In the genomic region with DNA sequence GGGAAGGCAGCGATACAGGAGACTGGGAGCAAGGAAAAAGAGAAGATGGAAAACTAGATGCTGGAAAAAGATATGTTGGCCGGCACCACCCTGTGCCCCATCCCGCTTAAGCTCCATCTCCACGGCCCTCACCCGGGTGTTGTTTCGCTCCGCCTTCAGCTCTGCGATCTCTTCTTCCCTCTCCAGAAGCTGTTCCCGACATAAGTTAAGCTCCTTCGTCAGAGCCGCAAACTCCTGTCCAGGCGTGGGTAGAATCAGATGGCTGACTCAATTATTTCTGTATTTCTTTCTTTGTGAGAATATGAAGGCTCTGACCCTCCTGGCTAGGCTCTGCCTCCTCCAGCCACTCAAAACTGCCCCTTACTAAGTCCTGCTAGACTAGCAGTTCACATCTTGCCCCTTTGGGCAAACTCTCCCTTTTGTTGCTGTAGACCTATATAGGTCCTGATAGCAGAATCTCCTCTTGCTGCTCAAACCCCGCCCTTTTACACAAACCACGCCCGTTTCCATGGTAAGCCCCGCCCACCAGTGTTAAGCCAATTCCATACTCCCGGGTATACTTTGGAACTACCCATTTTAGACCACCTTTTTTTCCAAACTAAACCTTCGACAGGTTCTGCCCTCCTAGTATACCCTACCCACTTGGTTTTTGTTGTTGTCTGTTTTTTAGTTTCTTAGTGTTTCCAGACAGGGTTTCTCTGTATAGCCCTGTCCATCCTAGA, we compare ENCODE assay signal across 10 mouse cellular contexts. TPM values are rescaled to one million over a fixed set of nuclear protein-coding genes. Genes with fewer than 3 reads are reported as not detected.
DNase-seq lines count a peak whose midpoint lies in the region; ATAC-seq lines count a peak whose summit lies in the region.
"Had no signal": no experiment of that assay in that cellular context is flagged by ENCODE, and none has a peak within 500 bp of the region (broad histone marks: within the 10 kb centered on the region; RNA-seq: fewer than 3 reads in every experiment).

No protein-coding gene starts in this region.

- no peaks in the 10 kb centered on the region for H3K9me3 ChIP-seq in lung, embryonic 15.5 days
- H3K9me3 ChIP-seq in embryonic facial prominence, embryonic 13.5 days = no peaks in the 10 kb centered on the region
- H3K9me3 ChIP-seq in hindbrain, embryonic 16.5 days (ENCODE audit: control insufficient read depth, low read length) = no peaks in the 10 kb centered on the region
- no peaks in the 10 kb centered on the region for H3K9me3 ChIP-seq in neural tube, embryonic 13.5 days

- DNase-seq in lung, postnatal 4 days = no peak
- no peak for DNase-seq in adrenal gland, adult 2 months
- no peak for DNase-seq in left cerebral cortex, adult 8-10 months (ENCODE audit: low spot score in 2 of 2)
- DNase-seq in left cerebral cortex, postnatal 4 days = no peak

- no peak overlapping the region for H3K27ac ChIP-seq in lung, embryonic 15.5 days
- H3K27ac ChIP-seq in embryonic facial prominence, embryonic 13.5 days = no peak overlapping the region
- no peak overlapping the region for H3K27ac ChIP-seq in hindbrain, embryonic 16.5 days (ENCODE audit: low read depth, low read length)
- H3K27ac ChIP-seq in neural tube, embryonic 13.5 days (replicated peaks) = no peak overlapping the region

- H3K27me3 ChIP-seq in lung, embryonic 15.5 days = peaks cover 57% of the 10 kb centered on the region
- peaks cover 66% of the 10 kb centered on the region for H3K27me3 ChIP-seq in embryonic facial prominence, embryonic 13.5 days
- H3K27me3 ChIP-seq in hindbrain, embryonic 16.5 days (replicated peaks; ENCODE audit: control insufficient read depth, insufficient read depth, low read length) = no peaks in the 10 kb centered on the region
- peaks cover 36% of the 10 kb centered on the region for H3K27me3 ChIP-seq in neural tube, embryonic 13.5 days

- 0 out of 2 replicates have a peak overlapping the region, but pooled peaks have one; percentile 43 for H3K4me3 ChIP-seq in lung, embryonic 15.5 days
- peak overlapping the region; percentile 56; the same call in 1 of the 2 replicates for H3K4me3 ChIP-seq in embryonic facial prominence, embryonic 13.5 days
- H3K4me3 ChIP-seq in hindbrain, embryonic 16.5 days (ENCODE audit: low read length) = no peak overlapping the region; the same call in 1 of the 2 replicates
- no peak overlapping the region for H3K4me3 ChIP-seq in neural tube, embryonic 13.5 days

- intact Hi-C loops in left cerebral cortex, postnatal 4 days (cut with DNase I) = no loop called here

- WGBS in lung, embryonic 15.5 days = 41% methylated on average over 18 of the region's 18 CpGs
- 52% methylated on average over 18 of the region's 18 CpGs for WGBS in embryonic facial prominence, embryonic 13.5 days
- WGBS in hindbrain, embryonic 16.5 days = 51% methylated on average over 18 of the region's 18 CpGs
- 49% methylated on average over 18 of the region's 18 CpGs for WGBS in neural tube, embryonic 13.5 days

- H3K4me1 ChIP-seq in lung, embryonic 15.5 days = peaks cover 20% of the 10 kb centered on the region
- H3K4me1 ChIP-seq in embryonic facial prominence, embryonic 13.5 days = peaks cover 11% of the 10 kb centered on the region
- H3K4me1 ChIP-seq in hindbrain, embryonic 16.5 days (ENCODE audit: control insufficient read depth, insufficient read depth, low read depth, low read length) = peaks cover 23% of the 10 kb centered on the region
- H3K4me1 ChIP-seq in neural tube, embryonic 13.5 days (replicated peaks) = peaks cover 38% of the 10 kb centered on the region

- peak overlapping the region; percentile 85 for H3K4me2 ChIP-seq in lung, embryonic 15.5 days
- peak overlapping the region; percentile 90 for H3K4me2 ChIP-seq in embryonic facial prominence, embryonic 13.5 days
- peak overlapping the region; percentile 95 for H3K4me2 ChIP-seq in hindbrain, embryonic 16.5 days (ENCODE audit: low read length)
- peak overlapping the region; percentile 87; the same call in 1 of the 2 replicates for H3K4me2 ChIP-seq in neural tube, embryonic 13.5 days

- ATAC-seq in lung, embryonic 15.5 days (ENCODE audit: borderline replicate concordance, extremely low read depth, low FRiP score, low TSS enrichment) = peak; percentile 3; the same call in 1 of the 2 replicates
- no peak for ATAC-seq in embryonic facial prominence, embryonic 13.5 days (ENCODE audit: insufficient number of reproducible peaks, insufficient read depth, low FRiP score, low TSS enrichment, low read depth)
- ATAC-seq in hindbrain, embryonic 16.5 days = no peak
- ATAC-seq in neural tube, embryonic 13.5 days (ENCODE audit: low read depth) = peak; percentile 4

- H3K9ac ChIP-seq in lung, embryonic 15.5 days = no peak overlapping the region
- no peak overlapping the region for H3K9ac ChIP-seq in embryonic facial prominence, embryonic 13.5 days
- H3K9ac ChIP-seq in hindbrain, embryonic 16.5 days (ENCODE audit: low read depth, low read length) = no peak overlapping the region
- H3K9ac ChIP-seq in neural tube, embryonic 13.5 days = no peak overlapping the region

- H3K36me3 ChIP-seq in lung, embryonic 15.5 days = no peaks in the 10 kb centered on the region
- peaks cover 5% of the 10 kb centered on the region; the same call in 1 of the 2 replicates for H3K36me3 ChIP-seq in embryonic facial prominence, embryonic 13.5 days
- peaks cover 13% of the 10 kb centered on the region for H3K36me3 ChIP-seq in hindbrain, embryonic 16.5 days (ENCODE audit: control insufficient read depth, insufficient read depth, low read length)
- peaks cover 35% of the 10 kb centered on the region for H3K36me3 ChIP-seq in neural tube, embryonic 13.5 days

RNA-seq across cellular contexts. Expression of gene Ppfia3, which starts 6.3 kb away (rescaled TPM):
- polyA plus RNA-seq in lung, embryonic 15.5 days (2015; fragmentation: Nextera tagmentation; extraction: Ambion mirVana) = 3.1 TPM in 2 replicates
- polyA plus RNA-seq in embryonic facial prominence, embryonic 13.5 days (2015; fragmentation: Nextera tagmentation; extraction: Ambion mirVana) = 6.6 and 8.2 TPM in 2 replicates
- 28.5 and 28.6 TPM in 2 replicates for polyA plus RNA-seq in hindbrain, embryonic 16.5 days (2015; fragmentation: Nextera tagmentation; extraction: Ambion mirVana)
- 18.4 and 20.3 TPM in 2 replicates for polyA plus RNA-seq in neural tube, embryonic 13.5 days (2015; fragmentation: Nextera tagmentation; extraction: Ambion mirVana)
- 1 to 10 TPM; 1.1 to 2.8 TPM for total RNA-seq in adrenal gland, adult 2 months (2021)
- 4.3 and 4.7 TPM in 2 replicates for polyA plus RNA-seq in adrenal gland, adult 2 months (2012; rRNA removed)
- 100 to 1,000 TPM; 137 to 162 (median 150) TPM for total RNA-seq in left cerebral cortex, adult 8-10 months (2022)
- total RNA-seq in left cerebral cortex, postnatal 4 days (2021) = 100 to 1,000 TPM; 106 to 108 TPM
- total RNA-seq: common myeloid progenitor, adult 5-6 weeks; neutrophil, adult 5-6 weeks had no signal

RNA-seq across cellular contexts. Expression of gene Lin7b, which starts 9.8 kb away (rescaled TPM):
- polyA plus RNA-seq in lung, embryonic 15.5 days (2015; fragmentation: Nextera tagmentation; extraction: Ambion mirVana) = 0.60 and 0.92 TPM in 2 replicates
- 1.6 and 2.7 TPM in 2 replicates for polyA plus RNA-seq in embryonic facial prominence, embryonic 13.5 days (2015; fragmentation: Nextera tagmentation; extraction: Ambion mirVana)
- polyA plus RNA-seq in hindbrain, embryonic 16.5 days (2015; fragmentation: Nextera tagmentation; extraction: Ambion mirVana) = 41.4 and 70.3 TPM in 2 replicates
- polyA plus RNA-seq in neural tube, embryonic 13.5 days (2015; fragmentation: Nextera tagmentation; extraction: Ambion mirVana) = 11.1 and 11.6 TPM in 2 replicates
- 1 to 10 TPM; 2.4 to 3.8 TPM for total RNA-seq in adrenal gland, adult 2 months (2021)
- polyA plus RNA-seq in adrenal gland, adult 2 months (2012; rRNA removed) = 5.7 and 10.3 TPM in 2 replicates
- total RNA-seq in left cerebral cortex, adult 8-10 months (2022) = 100 to 1,000 TPM; 139 to 172 (median 159) TPM
- 10 to 100 TPM; 60.4 to 68.3 TPM for total RNA-seq in left cerebral cortex, postnatal 4 days (2021)

RNA-seq across cellular contexts. Expression of gene Hrc, which starts 25.5 kb away (rescaled TPM):
- polyA plus RNA-seq in lung, embryonic 15.5 days (2015; fragmentation: Nextera tagmentation; extraction: Ambion mirVana) = 1.7 and 2.3 TPM in 2 replicates
- polyA plus RNA-seq in embryonic facial prominence, embryonic 13.5 days (2015; fragmentation: Nextera tagmentation; extraction: Ambion mirVana) = 2.2 and 2.9 TPM in 2 replicates
- polyA plus RNA-seq in hindbrain, embryonic 16.5 days (2015; fragmentation: Nextera tagmentation; extraction: Ambion mirVana) = 0.28 and 0.72 TPM in 2 replicates
- 0.55 and 0.74 TPM in 2 replicates for polyA plus RNA-seq in neural tube, embryonic 13.5 days (2015; fragmentation: Nextera tagmentation; extraction: Ambion mirVana)
- under 1 TPM in 1 of 2 experiments, not detected in 1; 0.23 TPM for total RNA-seq in adrenal gland, adult 2 months (2021)
- polyA plus RNA-seq in adrenal gland, adult 2 months (2012; rRNA removed) = 0.18 TPM in 1 of 2 replicates, not detected in the other
- total RNA-seq in left cerebral cortex, adult 8-10 months (2022) = 1 to 10 TPM in 1 of 4 experiments, under 1 TPM in 3; 0.26 to 1.1 (median 0.78) TPM
- under 1 TPM; 0.36 to 0.38 TPM for total RNA-seq in left cerebral cortex, postnatal 4 days (2021)
- total RNA-seq: neutrophil, adult 5-6 weeks had no signal

RNA-seq across cellular contexts. Expression of gene Trpm4, which starts 27.0 kb away (rescaled TPM):
- 19.1 and 20.0 TPM in 2 replicates for polyA plus RNA-seq in lung, embryonic 15.5 days (2015; fragmentation: Nextera tagmentation; extraction: Ambion mirVana)
- 17.8 and 23.8 TPM in 2 replicates for polyA plus RNA-seq in embryonic facial prominence, embryonic 13.5 days (2015; fragmentation: Nextera tagmentation; extraction: Ambion mirVana)
- 13.3 and 14.2 TPM in 2 replicates for polyA plus RNA-seq in hindbrain, embryonic 16.5 days (2015; fragmentation: Nextera tagmentation; extraction: Ambion mirVana)
- polyA plus RNA-seq in neural tube, embryonic 13.5 days (2015; fragmentation: Nextera tagmentation; extraction: Ambion mirVana) = 7.1 and 7.2 TPM in 2 replicates
- total RNA-seq in adrenal gland, adult 2 months (2021) = 1 to 10 TPM; 5.2 to 9.4 TPM
- polyA plus RNA-seq in adrenal gland, adult 2 months (2012; rRNA removed) = 8.8 and 11.2 TPM in 2 replicates
- total RNA-seq in left cerebral cortex, adult 8-10 months (2022) = 10 to 100 TPM; 23.9 to 27.8 (median 25.1) TPM
- total RNA-seq in left cerebral cortex, postnatal 4 days (2021) = 10 to 100 TPM; 32.1 to 33.8 TPM

RNA-seq across cellular contexts. Expression of gene Snrnp70, which starts 35.0 kb away (rescaled TPM):
- polyA plus RNA-seq in lung, embryonic 15.5 days (2015; fragmentation: Nextera tagmentation; extraction: Ambion mirVana) = 224 and 229 TPM in 2 replicates
- 285 and 299 TPM in 2 replicates for polyA plus RNA-seq in embryonic facial prominence, embryonic 13.5 days (2015; fragmentation: Nextera tagmentation; extraction: Ambion mirVana)
- 144 and 161 TPM in 2 replicates for polyA plus RNA-seq in hindbrain, embryonic 16.5 days (2015; fragmentation: Nextera tagmentation; extraction: Ambion mirVana)
- polyA plus RNA-seq in neural tube, embryonic 13.5 days (2015; fragmentation: Nextera tagmentation; extraction: Ambion mirVana) = 186 and 225 TPM in 2 replicates
- 100 to 1,000 TPM; 219 to 278 TPM for total RNA-seq in adrenal gland, adult 2 months (2021)
- 230 and 236 TPM in 2 replicates for polyA plus RNA-seq in adrenal gland, adult 2 months (2012; rRNA removed)
- total RNA-seq in left cerebral cortex, adult 8-10 months (2022) = 100 to 1,000 TPM; 295 to 398 (median 356) TPM
- 100 to 1,000 TPM; 453 to 460 TPM for total RNA-seq in left cerebral cortex, postnatal 4 days (2021)

Comparison
In these comparisons a context has a peak if more than half of its experiments do, and no peak if none do; other contexts are left out.
1. ATAC-seq: peak in lung, embryonic 15.5 days (single experiment) and neural tube, embryonic 13.5 days (single experiment); none in embryonic facial prominence, embryonic 13.5 days (single experiment) and hindbrain, embryonic 16.5 days (single experiment).
2. H3K4me3 ChIP-seq: peak in lung, embryonic 15.5 days (single experiment) and embryonic facial prominence, embryonic 13.5 days (single experiment); none in hindbrain, embryonic 16.5 days (single experiment) and neural tube, embryonic 13.5 days (single experiment).
3. Peak in every context shown above with its lines, with median percentiles within 50 percentile points of each other: H3K4me2 ChIP-seq.